Mouse (Mus musculus): ENCODE measurements at regions not wholly inside any gene's neighbourhood (a gene's known extent, or its start where the extent isn't known, plus 50 kb on each side); places are given as distances from the start of the nearest gene placed in this dataset.
A peak's percentile ranks its signal among the peaks of the same experiment; 100 is the strongest.

- 87% methylated on average over 6 of the region's 6 CpGs for WGBS
- H3K9ac ChIP-seq (ENCODE audit: low read length) = no peak overlapping the region
- no peak for ATAC-seq (ENCODE audit: insufficient number of reproducible peaks, insufficient read depth, low FRiP score, low read depth)
Observed at GRCm38 (mm10) chr9:47409579-47409978, 120.4 kb upstream of the Cadm1 start.

GRCm38 (mm10) chr9:47412786-47413185 is 117.2 kb upstream of the Cadm1 start:
- Histone ChIP-seq H3K4me3 (ENCODE audit: control insufficient read depth in 1 of 2, insufficient read depth in 1 of 2, low read depth in 1 of 2, low read length in 2 of 2) (no peak overlapping the region), H3K9me3 (ENCODE audit: control insufficient read depth, low read length) (no peaks in the 10 kb centered on the region), H3K9ac (ENCODE audit: low read length) (no peak overlapping the region), H3K27ac (replicated peaks in 1 of 2; ENCODE audit: control insufficient read depth in 1 of 2, insufficient read depth in 1 of 2, low read depth in 2 of 2, low read length in 2 of 2) (no peak overlapping the region), H3K4me1 (ENCODE audit: control insufficient read depth in 2 of 2, insufficient read depth in 2 of 2, low read length in 2 of 2) (peaks cover 2 to 3% of the 10 kb centered on the region in 2 experiments; a peak in 2 of 4 replicates), H3K4me2 (ENCODE audit: low read length) (no peak overlapping the region), H3K27me3 (ENCODE audit: control insufficient read depth, insufficient read depth, low read length) (peaks cover 98% of the 10 kb centered on the region), H3K36me3 (ENCODE audit: control insufficient read depth, insufficient read depth, low read length) (no peaks in the 10 kb centered on the region)
- 68% methylated on average over 2 of the region's 2 CpGs for whole genome bisulfite sequencing
- no peak for ATAC-seq (ENCODE audit: insufficient number of reproducible peaks, insufficient read depth, low FRiP score, low read depth)

More at GRCm38 (mm10) chr9:47409579-47409978, 120.4 kb upstream of the Cadm1 start:
- Histone ChIP-seq H3K4me2 (ENCODE audit: low read length) (no peak overlapping the region), H3K36me3 (ENCODE audit: control insufficient read depth, insufficient read depth, low read length) (no peaks in the 10 kb centered on the region), H3K27ac (replicated peaks in 1 of 2; ENCODE audit: control insufficient read depth in 1 of 2, insufficient read depth in 1 of 2, low read depth in 2 of 2, low read length in 2 of 2) (no peak overlapping the region), H3K4me3 (ENCODE audit: control insufficient read depth in 1 of 2, insufficient read depth in 1 of 2, low read depth in 1 of 2, low read length in 2 of 2) (no peak overlapping the region), H3K4me1 (ENCODE audit: control insufficient read depth in 2 of 2, insufficient read depth in 2 of 2, low read length in 2 of 2) (peaks cover 12 to 21% of the 10 kb centered on the region in 2 experiments), H3K9me3 (ENCODE audit: control insufficient read depth, low read length) (no peaks in the 10 kb centered on the region), H3K27me3 (ENCODE audit: control insufficient read depth, insufficient read depth, low read length) (peaks cover 92% of the 10 kb centered on the region)

- Histone ChIP-seq H3K4me1 (ENCODE audit: control insufficient read depth in 2 of 2, insufficient read depth in 2 of 2, low read length in 2 of 2) (peaks cover 2 to 3% of the 10 kb centered on the region in 2 experiments; a peak in 2 of 4 replicates), H3K27me3 (ENCODE audit: control insufficient read depth, insufficient read depth, low read length) (peaks cover 98% of the 10 kb centered on the region), H3K27ac (replicated peaks in 1 of 2; ENCODE audit: control insufficient read depth in 1 of 2, insufficient read depth in 1 of 2, low read depth in 2 of 2, low read length in 2 of 2) (no peak overlapping the region), H3K4me3 (ENCODE audit: control insufficient read depth in 1 of 2, insufficient read depth in 1 of 2, low read depth in 1 of 2, low read length in 2 of 2) (no peak overlapping the region), H3K4me2 (ENCODE audit: low read length) (no peak overlapping the region), H3K36me3 (ENCODE audit: control insufficient read depth, insufficient read depth, low read length) (no peaks in the 10 kb centered on the region), H3K9me3 (ENCODE audit: control insufficient read depth, low read length) (no peaks in the 10 kb centered on the region), H3K9ac (ENCODE audit: low read length) (no peak overlapping the region)
- peak; percentile 56 for ATAC-seq (ENCODE audit: insufficient number of reproducible peaks, insufficient read depth, low FRiP score, low read depth)
- 35% methylated on average over 8 of the region's 8 CpGs for WGBS
Observed at GRCm38 (mm10) chr9:47414350-47414988, 115.5 kb upstream of the Cadm1 start.

GRCm38 (mm10) chr9:47422151-47422599 is 107.8 kb upstream of the Cadm1 start:
- peak overlapping the region; percentile 18; the same call in 1 of the 2 replicates for H3K4me2 ChIP-seq (ENCODE audit: low read length)
- H3K4me1 ChIP-seq (ENCODE audit: control insufficient read depth in 2 of 2, insufficient read depth in 2 of 2, low read length in 2 of 2) = peaks cover 14 to 18% of the 10 kb centered on the region in 2 experiments
- H3K27me3 ChIP-seq (ENCODE audit: control insufficient read depth, insufficient read depth, low read length) = peaks cover 80% of the 10 kb centered on the region
- WGBS = 13% methylated on average over 9 of the region's 9 CpGs
- H3K9ac ChIP-seq (ENCODE audit: low read length) = no peak overlapping the region
- no peaks in the 10 kb centered on the region for H3K36me3 ChIP-seq (ENCODE audit: control insufficient read depth, insufficient read depth, low read length)
- H3K9me3 ChIP-seq (ENCODE audit: control insufficient read depth, low read length) = no peaks in the 10 kb centered on the region
- peak overlapping the region in 1 of 2 experiments; percentile 33; a peak in 1 of 4 replicates for H3K27ac ChIP-seq (replicated peaks in 1 of 2; ENCODE audit: control insufficient read depth in 1 of 2, insufficient read depth in 1 of 2, low read depth in 2 of 2, low read length in 2 of 2)
- ATAC-seq (ENCODE audit: insufficient number of reproducible peaks, insufficient read depth, low FRiP score, low read depth) = no peak; the same call in 1 of the 2 replicates
- H3K4me3 ChIP-seq (ENCODE audit: control insufficient read depth in 1 of 2, insufficient read depth in 1 of 2, low read depth in 1 of 2, low read length in 2 of 2) = no peak overlapping the region

GRCm38 (mm10) chr9:47422741-47423461 is 107.1 kb upstream of the Cadm1 start:
- 43% methylated on average over 8 of the region's 8 CpGs for WGBS
- H3K4me2 ChIP-seq (ENCODE audit: low read length) = peak overlapping the region; percentile 18; the same call in 1 of the 2 replicates

GRCm38 (mm10) chr9:47423462-47423832 is 106.5 kb upstream of the Cadm1 start:
- Histone ChIP-seq H3K27ac (replicated peaks in 1 of 2; ENCODE audit: control insufficient read depth in 1 of 2, insufficient read depth in 1 of 2, low read depth in 2 of 2, low read length in 2 of 2) (no peak overlapping the region), H3K36me3 (ENCODE audit: control insufficient read depth, insufficient read depth, low read length) (no peaks in the 10 kb centered on the region), H3K4me2 (ENCODE audit: low read length) (no peak overlapping the region), H3K9me3 (ENCODE audit: control insufficient read depth, low read length) (no peaks in the 10 kb centered on the region), H3K9ac (ENCODE audit: low read length) (no peak overlapping the region), H3K4me3 (ENCODE audit: control insufficient read depth in 1 of 2, insufficient read depth in 1 of 2, low read depth in 1 of 2, low read length in 2 of 2) (no peak overlapping the region), H3K27me3 (ENCODE audit: control insufficient read depth, insufficient read depth, low read length) (peaks cover 77% of the 10 kb centered on the region), H3K4me1 (ENCODE audit: control insufficient read depth in 2 of 2, insufficient read depth in 2 of 2, low read length in 2 of 2) (peaks cover 14 to 18% of the 10 kb centered on the region in 2 experiments)
- no peak for ATAC-seq (ENCODE audit: insufficient number of reproducible peaks, insufficient read depth, low FRiP score, low read depth)
- WGBS = 87% methylated on average over 3 of the region's 3 CpGs

More at GRCm38 (mm10) chr9:47422741-47423461, 107.1 kb upstream of the Cadm1 start:
- peaks cover 77% of the 10 kb centered on the region for H3K27me3 ChIP-seq (ENCODE audit: control insufficient read depth, insufficient read depth, low read length)
- peak; percentile 39; the same call in 1 of the 2 replicates for ATAC-seq (ENCODE audit: insufficient number of reproducible peaks, insufficient read depth, low FRiP score, low read depth)
- no peaks in the 10 kb centered on the region for H3K36me3 ChIP-seq (ENCODE audit: control insufficient read depth, insufficient read depth, low read length)
- peak overlapping the region in 1 of 2 experiments; percentile 33; a peak in 1 of 4 replicates for H3K27ac ChIP-seq (replicated peaks in 1 of 2; ENCODE audit: control insufficient read depth in 1 of 2, insufficient read depth in 1 of 2, low read depth in 2 of 2, low read length in 2 of 2)
- H3K4me1 ChIP-seq (ENCODE audit: control insufficient read depth in 2 of 2, insufficient read depth in 2 of 2, low read length in 2 of 2) = peaks cover 14 to 18% of the 10 kb centered on the region in 2 experiments
- H3K9ac ChIP-seq (ENCODE audit: low read length) = no peak overlapping the region
- H3K9me3 ChIP-seq (ENCODE audit: control insufficient read depth, low read length) = no peaks in the 10 kb centered on the region
- no peak overlapping the region for H3K4me3 ChIP-seq (ENCODE audit: control insufficient read depth in 1 of 2, insufficient read depth in 1 of 2, low read depth in 1 of 2, low read length in 2 of 2)

- Histone ChIP-seq H3K27me3 (ENCODE audit: control insufficient read depth, insufficient read depth, low read length) (peaks cover 76% of the 10 kb centered on the region), H3K36me3 (ENCODE audit: control insufficient read depth, insufficient read depth, low read length) (no peaks in the 10 kb centered on the region), H3K4me1 (ENCODE audit: control insufficient read depth in 2 of 2, insufficient read depth in 2 of 2, low read length in 2 of 2) (peaks cover 14 to 18% of the 10 kb centered on the region in 2 experiments), H3K4me2 (ENCODE audit: low read length) (no peak overlapping the region), H3K27ac (replicated peaks in 1 of 2; ENCODE audit: control insufficient read depth in 1 of 2, insufficient read depth in 1 of 2, low read depth in 2 of 2, low read length in 2 of 2) (no peak overlapping the region), H3K4me3 (ENCODE audit: control insufficient read depth in 1 of 2, insufficient read depth in 1 of 2, low read depth in 1 of 2, low read length in 2 of 2) (no peak overlapping the region), H3K9me3 (ENCODE audit: control insufficient read depth, low read length) (no peaks in the 10 kb centered on the region), H3K9ac (ENCODE audit: low read length) (no peak overlapping the region)
- 87% methylated on average over 3 of the region's 3 CpGs for WGBS
- ATAC-seq (ENCODE audit: insufficient number of reproducible peaks, insufficient read depth, low FRiP score, low read depth) = no peak
Observed at GRCm38 (mm10) chr9:47424191-47424590, 105.8 kb upstream of the Cadm1 start.
